Mouse (Mus musculus) stomach, postnatal 0 days (tissue): Measurements from ENCODE around the gene Sptssb.

Experiments
- CTCF ChIP-seq: IDR thresholded peaks from 2 replicates; pipeline ENCODE4 v1.5.1; 2016; ENCODE audit warnings: antibody characterized with exemption, low read depth, mild to moderate bottlenecking, moderate library complexity
- EP300 ChIP-seq: optimal IDR thresholded peaks from 2 replicates; pipeline ENCODE3; 2016; ENCODE audit warnings: antibody characterized with exemption

DNA sequence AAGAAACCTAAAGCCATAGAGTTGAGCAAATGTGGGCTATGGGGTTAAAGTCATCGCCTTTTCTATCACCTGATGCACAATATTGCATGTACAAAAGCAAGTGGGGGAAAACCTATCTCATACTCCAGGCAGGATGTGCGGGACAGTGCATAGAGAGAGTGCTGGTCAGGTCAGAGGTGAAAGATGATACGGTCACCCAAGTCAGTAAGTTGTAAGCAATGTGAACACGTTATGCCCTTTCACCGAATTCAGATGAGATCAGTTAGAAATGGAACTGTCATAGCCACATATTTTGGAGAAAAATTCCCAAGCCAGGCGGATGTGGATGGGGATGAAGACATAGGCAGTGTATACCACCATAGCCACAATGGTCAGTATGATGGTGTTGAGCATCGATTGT, 39.1 kb downstream of the Sptssb start:
- no peak for TF ChIP-seq CTCF
- no peak for TF ChIP-seq EP300
